Mouse (Mus musculus) neural tube, embryonic 15.5 days (tissue): ENCODE results near the gene Cdpf1. TPM values are rescaled to one million over a fixed set of nuclear protein-coding genes. Genes with fewer than 3 reads are reported as not detected.

ENCODE experiments used
- ATAC-seq: fragments of 200-750 bp; cut with Nextera tagmentation; 2 replicates; pipeline ENCODE4 v1.8.0; 2017; ENCODE audit warnings: mild to moderate bottlenecking, moderate TSS enrichment, moderate library complexity; ENCODE audit not compliant: low FRiP score
- H3K27ac ChIP-seq: fragments of 300-500 bp; sonication (generic); replicated peaks from 2 replicates; pipeline ENCODE4 v1.5.1; 2015; ENCODE audit warnings: mild to moderate bottlenecking, inconsistent platforms
- H3K27me3 ChIP-seq: fragments of 300-500 bp; sonication (generic); replicated peaks from 2 replicates; pipeline ENCODE4 v1.6.1; 2015; ENCODE audit warnings: inconsistent platforms
- H3K36me3 ChIP-seq: fragments of 300-500 bp; sonication (generic); 2 replicates; pipeline ENCODE4 v1.6.1; 2015; ENCODE audit warnings: inconsistent platforms
- H3K4me1 ChIP-seq: fragments of 300-500 bp; sonication (generic); 2 replicates; pipeline ENCODE4 v1.6.1; 2015; ENCODE audit warnings: inconsistent platforms
- H3K4me2 ChIP-seq: fragments of 300-500 bp; sonication (generic); 2 replicates; pipeline ENCODE4 v1.6.1; 2015; ENCODE audit warnings: inconsistent platforms, mild to moderate bottlenecking, moderate library complexity
- H3K4me3 ChIP-seq: fragments of 300-500 bp; sonication (generic); replicated peaks from 2 replicates; pipeline ENCODE4 v1.5.1; 2015; ENCODE audit warnings: mild to moderate bottlenecking, inconsistent platforms
- H3K9ac ChIP-seq: fragments of 300-500 bp; sonication (generic); replicated peaks from 2 replicates; pipeline ENCODE4 v1.6.1; 2015; ENCODE audit warnings: mild to moderate bottlenecking, inconsistent platforms
- H3K9me3 ChIP-seq: fragments of 300-500 bp; sonication (generic); replicated peaks from 2 replicates; pipeline ENCODE4 v1.6.1; 2016; ENCODE audit warnings: inconsistent platforms
- WGBS: fragments of 180-500 bp; shearing (Covaris S2); methylation state at CpG from one replicate; pipeline ENCODE4 v1.1.7; 2015; ENCODE audit warnings: mixed read lengths; 5-methylcytosine and 5-hydroxymethylcytosine counted together
- polyA plus RNA-seq: library from polyadenylated mRNA; unstranded; fragments of >200 nt; fragmentation: Nextera tagmentation; extraction: Ambion mirVana; gene quantifications from 2 replicates; pipeline ENCODE4 v1.2.1, GENCODE M21; 2015

Gene Cdpf1
- polyA plus RNA-seq, 1 experiment from 2014 or later: 22.3 TPM

DNA sequence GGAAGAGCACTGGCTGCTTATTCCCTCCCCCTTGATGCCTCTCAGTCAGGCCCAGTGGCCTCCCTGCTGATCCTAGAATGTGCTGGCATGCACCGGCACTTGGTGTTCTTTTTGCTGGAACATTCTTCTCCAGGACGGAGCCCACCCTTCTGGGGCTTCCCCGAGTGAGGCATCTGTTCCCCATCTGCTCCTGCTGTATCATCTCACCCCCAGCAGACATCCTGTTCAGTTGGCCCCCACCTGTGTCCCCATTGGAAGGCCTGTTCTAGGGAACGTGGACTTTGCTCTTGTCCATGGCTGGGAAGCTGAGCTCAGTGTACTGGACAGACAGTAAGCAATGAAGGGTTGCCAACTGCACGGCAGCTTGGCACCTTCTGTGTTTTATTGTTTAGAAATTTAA is 34.7 kb downstream of the Cdpf1 start:
- Histone ChIP-seq H3K4me1 (no peaks in the 10 kb centered on the region), H3K9me3 (no peaks in the 10 kb centered on the region), H3K36me3 (no peaks in the 10 kb centered on the region), H3K4me3 (no peak overlapping the region), H3K27ac (no peak overlapping the region), H3K27me3 (no peaks in the 10 kb centered on the region), H3K9ac (no peak overlapping the region), H3K4me2 (no peak overlapping the region)
- no peak for ATAC-seq
- WGBS: 73% methylated on average over 5 of the region's 5 CpGs

DNA sequence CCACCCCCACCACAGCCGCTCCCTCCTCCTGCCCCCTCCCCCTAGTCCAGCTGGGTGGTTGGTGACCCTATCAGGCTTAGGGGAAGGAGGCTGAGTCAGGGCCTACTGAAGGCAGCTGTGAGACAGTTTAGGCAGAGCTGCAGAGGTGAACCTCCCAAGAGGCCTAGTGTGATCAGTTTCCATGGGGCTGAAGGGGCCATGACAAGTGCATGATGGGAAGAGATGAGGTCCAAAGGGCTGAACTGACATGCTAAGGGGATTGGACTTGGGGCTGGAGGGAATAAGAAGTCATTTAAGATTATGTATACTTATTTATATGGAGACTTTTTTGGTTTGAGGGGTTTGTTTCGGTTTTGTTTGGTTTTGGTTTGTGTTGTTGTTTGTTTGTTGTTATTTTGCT is 35.3 kb downstream of the Cdpf1 start:
- Histone ChIP-seq H3K36me3 (no peaks in the 10 kb centered on the region), H3K27ac (no peak overlapping the region), H3K9ac (no peak overlapping the region), H3K4me3 (no peak overlapping the region), H3K4me1 (no peaks in the 10 kb centered on the region), H3K4me2 (no peak overlapping the region), H3K27me3 (no peaks in the 10 kb centered on the region), H3K9me3 (no peaks in the 10 kb centered on the region)
- ATAC-seq: no peak
- 80% methylated on average over 2 of the region's 2 CpGs for WGBS

DNA sequence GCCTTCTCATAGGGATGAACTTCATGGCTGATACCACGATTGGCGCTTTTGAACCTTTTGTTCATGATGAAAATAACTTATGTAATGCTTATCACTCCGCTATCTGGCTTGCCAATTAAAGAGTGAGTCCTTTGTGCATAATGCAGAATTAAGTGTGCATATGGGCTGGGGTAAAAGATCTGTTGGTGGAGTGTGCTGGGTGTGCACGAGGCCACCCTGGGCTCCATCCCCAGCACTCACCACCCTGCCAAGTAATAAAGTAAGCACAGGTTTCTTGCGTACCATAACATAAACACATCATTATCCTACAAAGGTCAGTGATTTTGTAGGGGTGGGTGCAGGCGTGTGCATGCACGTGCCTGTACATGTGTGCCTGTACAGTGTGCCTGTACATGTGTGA is 36.5 kb downstream of the Cdpf1 start:
- WGBS: 89% methylated on average over 7 of the region's 7 CpGs
- no peak overlapping the region for H3K27ac ChIP-seq
- H3K4me3 ChIP-seq: no peak overlapping the region
- no peaks in the 10 kb centered on the region for H3K4me1 ChIP-seq
- no peaks in the 10 kb centered on the region for H3K9me3 ChIP-seq
- H3K27me3 ChIP-seq: no peaks in the 10 kb centered on the region
- ATAC-seq: no peak
- no peak overlapping the region for H3K9ac ChIP-seq
- H3K4me2 ChIP-seq: no peak overlapping the region
- H3K36me3 ChIP-seq: no peaks in the 10 kb centered on the region

DNA sequence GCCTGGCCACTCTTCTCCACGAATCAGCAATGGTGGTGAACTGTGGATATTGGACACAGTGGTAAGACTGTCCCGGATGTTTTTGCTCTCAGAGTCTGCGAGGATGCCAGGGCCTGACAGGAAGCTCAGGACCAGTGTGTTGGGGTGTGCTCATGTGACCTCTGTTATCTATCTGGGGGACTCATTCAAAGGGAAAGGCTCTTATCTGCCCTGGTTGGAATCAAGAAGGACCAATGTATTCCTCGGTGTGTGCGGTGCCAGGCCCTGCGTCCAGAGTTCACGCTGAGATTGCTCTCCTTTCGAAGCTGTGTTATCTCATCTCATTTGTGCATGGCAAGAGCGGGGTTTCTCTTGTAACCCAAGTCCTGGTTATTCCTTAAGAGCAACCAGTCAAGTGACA is 37.1 kb downstream of the Cdpf1 start:
- Histone ChIP-seq H3K27me3 (no peaks in the 10 kb centered on the region), H3K36me3 (no peaks in the 10 kb centered on the region), H3K9me3 (no peaks in the 10 kb centered on the region), H3K4me2 (no peak overlapping the region), H3K4me1 (no peaks in the 10 kb centered on the region), H3K9ac (no peak overlapping the region), H3K27ac (no peak overlapping the region), H3K4me3 (no peak overlapping the region)
- WGBS: 94% methylated on average over 9 of the region's 9 CpGs
- no peak for ATAC-seq

DNA sequence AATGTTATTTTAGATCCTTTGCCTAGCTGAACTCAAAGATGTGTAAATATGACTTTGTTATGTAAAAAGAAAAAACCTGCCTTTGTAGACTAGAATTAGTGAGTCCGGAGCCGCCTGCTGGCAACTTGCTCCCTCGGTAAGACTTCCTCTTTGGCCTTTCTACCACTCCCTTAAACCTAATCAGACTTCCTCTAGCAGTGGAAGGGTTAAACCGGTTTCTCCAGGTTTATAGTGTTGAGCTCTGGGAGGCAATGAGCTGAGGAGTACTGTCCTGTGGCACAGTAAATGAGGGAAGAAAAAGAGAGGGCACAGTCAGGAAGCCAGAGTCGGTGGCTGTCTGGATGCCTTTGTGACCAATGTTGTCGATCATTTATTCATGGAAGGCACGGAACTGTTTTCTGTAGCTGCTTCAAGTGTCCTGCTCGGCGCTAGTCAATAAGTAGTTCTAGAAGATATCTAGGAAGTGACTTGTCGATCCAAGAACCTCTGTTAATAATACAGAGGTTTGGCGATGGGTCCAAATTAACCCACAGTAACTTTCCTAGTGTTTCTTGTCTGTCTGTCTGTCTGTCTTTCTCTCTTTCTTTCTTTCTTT is 39.3 kb downstream of the Cdpf1 start:
- Histone ChIP-seq H3K27me3 (no peaks in the 10 kb centered on the region), H3K9me3 (no peaks in the 10 kb centered on the region), H3K4me2 (no peak overlapping the region), H3K36me3 (no peaks in the 10 kb centered on the region), H3K4me1 (no peaks in the 10 kb centered on the region), H3K4me3 (no peak overlapping the region), H3K27ac (no peak overlapping the region), H3K9ac (no peak overlapping the region)
- WGBS: 74% methylated on average over 11 of the region's 11 CpGs
- ATAC-seq: no peak

DNA sequence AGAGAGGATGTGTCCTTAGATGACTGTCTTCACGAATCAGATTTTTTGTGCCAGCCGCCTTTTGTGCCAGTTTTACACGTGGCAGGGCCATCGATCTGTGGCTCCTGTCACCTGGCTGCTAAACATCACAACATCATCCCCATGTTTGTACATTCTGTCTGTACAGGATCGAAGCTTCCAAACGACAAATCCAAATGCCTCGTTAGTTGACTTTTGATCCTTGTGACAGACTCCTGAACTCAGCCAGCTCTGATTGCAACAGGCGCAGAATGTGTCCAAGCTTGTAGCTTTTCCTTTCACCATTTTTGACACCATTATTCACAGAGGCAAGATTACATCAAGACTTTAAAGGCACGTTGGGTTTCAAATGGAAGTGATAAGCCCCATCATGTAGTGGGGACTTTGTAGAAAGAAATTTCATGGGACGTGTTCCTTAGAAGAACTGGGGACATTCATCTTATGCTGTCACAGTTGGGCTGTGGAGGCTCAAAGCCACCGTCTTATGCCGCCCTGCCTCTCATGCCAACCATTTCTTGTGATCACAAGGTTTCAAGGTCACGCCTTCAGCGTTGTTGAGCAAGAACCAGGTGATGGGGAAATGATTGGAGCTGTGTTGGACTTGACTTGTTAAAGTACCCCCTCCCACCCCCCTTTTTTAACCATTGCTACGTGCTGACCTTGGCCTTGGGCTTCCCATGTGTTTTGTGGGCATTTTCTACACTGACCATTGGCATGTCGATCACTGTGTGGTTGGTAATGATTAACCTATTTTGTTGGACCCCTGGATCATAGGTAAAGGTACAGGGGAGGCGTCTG is 40.0 kb downstream of the Cdpf1 start:
- 89% methylated on average over 17 of the region's 17 CpGs for WGBS
- no peak for ATAC-seq
- Histone ChIP-seq H3K36me3 (no peaks in the 10 kb centered on the region), H3K4me2 (no peak overlapping the region), H3K27me3 (no peaks in the 10 kb centered on the region), H3K4me3 (no peak overlapping the region), H3K9ac (no peak overlapping the region), H3K9me3 (no peaks in the 10 kb centered on the region), H3K27ac (no peak overlapping the region), H3K4me1 (no peaks in the 10 kb centered on the region)

DNA sequence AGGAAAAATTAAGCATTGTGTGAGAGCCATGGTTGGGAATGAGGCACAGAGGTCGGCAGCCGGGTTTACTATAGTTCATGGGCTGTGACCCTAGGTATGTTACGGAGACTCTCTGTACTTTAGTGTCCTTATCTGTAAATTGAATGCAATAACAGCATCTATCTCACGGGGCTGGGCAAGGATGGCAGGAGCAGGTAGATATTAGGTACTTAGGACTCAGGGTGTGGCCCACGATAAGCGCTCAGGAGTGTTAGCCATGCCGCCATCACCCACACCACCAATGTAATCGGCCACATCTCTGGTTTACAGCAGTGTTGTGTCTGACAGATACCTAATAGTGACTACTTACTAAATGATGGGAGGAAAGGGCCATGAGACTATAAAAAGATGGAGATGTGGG is 42.5 kb downstream of the Cdpf1 start:
- WGBS: 94% methylated on average over 8 of the region's 8 CpGs
- Histone ChIP-seq H3K4me3 (no peak overlapping the region), H3K27ac (no peak overlapping the region), H3K36me3 (no peaks in the 10 kb centered on the region), H3K9ac (no peak overlapping the region), H3K4me1 (no peaks in the 10 kb centered on the region), H3K9me3 (no peaks in the 10 kb centered on the region), H3K4me2 (no peak overlapping the region), H3K27me3 (no peaks in the 10 kb centered on the region)
- ATAC-seq: no peak

DNA sequence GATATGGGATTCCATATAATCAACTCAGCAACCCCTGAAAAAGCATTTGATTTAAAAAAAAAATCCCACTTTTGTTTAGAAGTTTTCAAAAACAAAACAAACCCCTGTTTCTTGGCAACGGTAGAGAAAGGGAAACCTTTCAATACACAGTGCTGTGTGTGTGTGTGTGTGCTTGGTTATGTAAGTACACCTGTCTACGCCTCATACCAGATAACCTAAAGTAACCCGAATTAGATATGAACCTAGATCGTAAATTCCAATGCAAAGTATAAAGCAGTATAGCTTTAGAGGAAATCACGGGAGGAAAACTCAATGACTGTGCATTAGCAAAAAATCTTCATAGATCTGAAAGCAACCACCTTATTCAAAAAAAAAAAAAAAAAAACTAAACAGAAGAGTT is 44.8 kb downstream of the Cdpf1 start:
- no peaks in the 10 kb centered on the region for H3K36me3 ChIP-seq
- no peak overlapping the region for H3K4me2 ChIP-seq
- no peaks in the 10 kb centered on the region for H3K4me1 ChIP-seq
- WGBS: 93% methylated on average over 5 of the region's 5 CpGs
- ATAC-seq: no peak
- H3K27me3 ChIP-seq: no peaks in the 10 kb centered on the region
- no peak overlapping the region for H3K4me3 ChIP-seq
- H3K27ac ChIP-seq: no peak overlapping the region
- H3K9ac ChIP-seq: no peak overlapping the region
- H3K9me3 ChIP-seq: no peaks in the 10 kb centered on the region

DNA sequence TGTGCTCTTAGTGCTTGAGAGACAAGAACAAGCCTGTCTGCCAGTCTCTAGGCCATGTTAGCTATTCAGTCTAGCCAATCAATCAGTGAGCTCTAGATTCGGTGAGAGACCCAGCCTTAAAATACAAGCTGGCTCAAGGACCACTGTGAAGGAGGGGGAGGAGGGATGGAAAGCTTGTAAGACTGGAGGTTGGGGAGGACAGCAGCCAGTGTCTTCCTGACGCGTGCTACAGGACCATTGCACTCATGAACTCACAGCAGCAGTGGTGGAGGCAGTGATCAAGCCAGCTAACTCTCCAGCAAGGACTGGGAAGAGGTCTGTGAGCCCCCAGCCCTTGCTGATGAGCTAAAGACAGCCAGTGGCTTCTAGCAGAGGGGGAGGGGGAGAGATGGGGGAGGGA is 46.5 kb downstream of the Cdpf1 start:
- no peaks in the 10 kb centered on the region for H3K9me3 ChIP-seq
- no peak for ATAC-seq
- H3K4me3 ChIP-seq: no peak overlapping the region
- no peak overlapping the region for H3K27ac ChIP-seq
- H3K9ac ChIP-seq: no peak overlapping the region
- 54% methylated on average over 3 of the region's 3 CpGs for WGBS
- no peaks in the 10 kb centered on the region for H3K4me1 ChIP-seq
- H3K27me3 ChIP-seq: no peaks in the 10 kb centered on the region
- H3K4me2 ChIP-seq: no peak overlapping the region
- H3K36me3 ChIP-seq: no peaks in the 10 kb centered on the region

DNA sequence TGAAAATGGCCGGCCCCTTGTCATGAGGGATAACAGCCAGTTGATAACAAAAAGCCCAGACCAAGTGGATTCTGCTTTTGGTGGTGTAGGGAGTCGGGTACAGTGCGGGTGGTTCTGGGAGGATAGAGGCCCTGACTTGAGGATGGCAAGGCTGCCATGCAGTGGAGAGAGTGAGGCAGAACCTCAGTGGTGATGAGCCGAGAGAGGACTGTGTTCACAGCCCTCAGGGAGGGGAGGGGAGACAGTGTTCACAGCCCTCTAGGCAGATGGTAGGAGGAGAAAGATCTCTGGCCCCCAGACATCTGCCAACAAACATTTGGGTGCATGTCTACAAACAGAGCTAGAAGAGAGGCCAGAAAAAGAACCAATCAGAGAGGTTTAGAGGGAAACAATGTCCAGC is 48.7 kb downstream of the Cdpf1 start:
- H3K27ac ChIP-seq: no peak overlapping the region
- no peak overlapping the region for H3K9ac ChIP-seq
- no peaks in the 10 kb centered on the region for H3K36me3 ChIP-seq
- no peak for ATAC-seq
- H3K4me3 ChIP-seq: no peak overlapping the region
- no peaks in the 10 kb centered on the region for H3K27me3 ChIP-seq
- no peaks in the 10 kb centered on the region for H3K4me1 ChIP-seq
- no peak overlapping the region for H3K4me2 ChIP-seq
- WGBS: 86% methylated on average over 4 of the region's 4 CpGs
- no peaks in the 10 kb centered on the region for H3K9me3 ChIP-seq

DNA sequence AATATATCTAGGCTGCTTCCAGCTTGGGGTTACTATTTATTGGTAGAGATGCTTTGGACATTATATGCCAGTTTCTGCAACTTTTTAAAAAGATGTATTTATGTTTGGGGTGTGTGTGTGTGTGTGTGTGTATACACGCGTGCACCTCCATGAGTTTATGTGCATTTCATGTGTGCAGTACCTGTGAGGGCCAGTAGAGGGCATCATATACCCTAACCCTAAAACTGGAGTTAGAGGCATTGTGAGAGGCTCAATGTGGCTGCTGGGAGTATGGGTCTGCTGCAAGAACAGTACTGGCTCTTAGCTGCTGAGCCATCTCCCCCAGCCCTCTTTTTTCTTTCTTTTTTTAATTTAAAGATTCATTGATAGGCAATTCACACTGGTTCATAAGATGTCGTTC is 53.7 kb downstream of the Cdpf1 start:
- Histone ChIP-seq H3K27me3 (no peaks in the 10 kb centered on the region), H3K9me3 (no peaks in the 10 kb centered on the region), H3K4me2 (no peak overlapping the region), H3K9ac (no peak overlapping the region), H3K27ac (no peak overlapping the region), H3K4me3 (no peak overlapping the region), H3K4me1 (no peaks in the 10 kb centered on the region), H3K36me3 (no peaks in the 10 kb centered on the region)
- 100% methylated on average over 3 of the region's 3 CpGs for WGBS
- ATAC-seq: no peak
